Mouse (Mus musculus): ENCODE results near the gene BC147527. TPM values are rescaled to one million over a fixed set of nuclear protein-coding genes. Genes with fewer than 3 reads are reported as not detected.
"Not testable (repeated sequence)": the region's sequence is repeated elsewhere in the genome, so short reads cannot be mapped to it uniquely, and the experiment has no call there.

BC147527 gene
- 0.59 and 0.76 TPM in 2 replicates for polyA plus RNA-seq (2015; fragmentation: Nextera tagmentation; extraction: Ambion mirVana)

DNA sequence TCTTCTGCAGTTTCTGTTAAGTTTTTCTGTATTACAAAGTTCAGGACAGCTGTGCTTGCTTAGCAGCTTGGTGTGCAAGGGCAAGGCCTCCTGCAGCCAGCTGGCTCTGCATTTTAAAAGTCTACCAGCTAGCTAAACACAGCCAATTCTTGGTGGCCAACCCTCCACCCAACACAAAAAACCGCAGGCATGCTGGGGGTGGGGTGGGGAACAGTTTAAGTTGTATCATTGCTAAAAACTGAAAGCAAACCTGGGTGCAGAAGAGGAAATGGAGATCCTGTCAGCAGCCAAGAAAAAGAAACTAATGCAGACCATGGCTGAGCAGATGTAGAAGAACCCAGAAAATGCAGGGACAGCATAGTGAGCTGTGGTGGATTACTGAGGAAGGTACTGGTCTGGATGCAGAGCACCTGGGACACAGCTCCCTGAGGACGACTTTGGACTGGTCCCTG is at the start of gene BC147527:
BC147527 (plus strand) TSS at position 402 of the 452 bp plus-strand sequence.
- no peak within 1 kb of the TSS for H3K4me3 ChIP-seq
- H3K9ac ChIP-seq: no peak within 1 kb of the TSS
- no peak within 1 kb of the TSS for H3K4me2 ChIP-seq
- no peaks in the 10 kb centered on the region for H3K4me1 ChIP-seq
- H3K27ac ChIP-seq: no peak within 1 kb of the TSS
- H3K27me3 ChIP-seq: no peaks in the 10 kb centered on the region
- H3K9me3 ChIP-seq: no peaks in the 10 kb centered on the region
- ATAC-seq (ENCODE audit: borderline replicate concordance, extremely low read depth, low FRiP score, low TSS enrichment): no peak
- WGBS: 49% methylated on average over 2 of the region's 2 CpGs
- H3K36me3 ChIP-seq: no peaks in the 10 kb centered on the region

DNA sequence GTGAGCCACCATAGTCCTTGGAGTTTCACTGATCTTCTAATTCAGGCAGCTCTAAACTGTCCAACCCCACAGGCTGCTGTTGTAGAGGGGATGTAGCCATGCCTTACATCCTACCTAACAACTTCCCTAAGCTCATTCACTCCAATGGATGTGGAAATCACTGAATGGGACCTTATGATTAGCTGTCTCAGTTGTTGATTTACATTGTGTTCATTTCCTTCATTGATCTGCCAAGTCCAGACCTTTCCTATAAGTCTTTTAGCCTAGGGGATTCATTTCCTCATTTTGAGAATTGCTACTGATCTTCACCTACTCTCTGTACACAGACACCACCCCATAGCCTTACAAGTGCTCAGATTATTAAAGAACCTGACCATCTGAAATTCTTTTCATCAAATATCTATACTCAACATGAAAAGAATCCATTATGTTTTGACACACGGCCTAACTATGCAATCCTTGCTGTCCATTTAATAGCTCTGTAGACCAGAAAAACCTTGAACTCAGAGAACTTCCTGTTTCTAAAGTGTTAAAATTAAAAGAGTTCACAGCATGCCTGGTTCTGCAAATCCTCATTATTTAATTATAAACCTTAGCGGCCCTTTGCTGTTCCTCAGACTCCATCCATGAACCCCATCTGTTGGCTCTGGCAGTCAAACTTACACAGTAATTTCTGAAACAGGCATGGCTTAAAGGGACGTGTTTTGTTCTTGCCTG is 48.8 kb upstream of the BC147527 start:
- H3K4me3 ChIP-seq; H3K4me1 ChIP-seq; H3K9ac ChIP-seq; H3K27ac ChIP-seq; H3K27me3 ChIP-seq; H3K4me2 ChIP-seq; H3K9me3 ChIP-seq; H3K36me3 ChIP-seq; ATAC-seq (ENCODE audit: borderline replicate concordance, extremely low read depth, low FRiP score, low TSS enrichment): not testable (repeated sequence)
- 82% methylated on average over 2 of the region's 3 CpGs for WGBS

DNA sequence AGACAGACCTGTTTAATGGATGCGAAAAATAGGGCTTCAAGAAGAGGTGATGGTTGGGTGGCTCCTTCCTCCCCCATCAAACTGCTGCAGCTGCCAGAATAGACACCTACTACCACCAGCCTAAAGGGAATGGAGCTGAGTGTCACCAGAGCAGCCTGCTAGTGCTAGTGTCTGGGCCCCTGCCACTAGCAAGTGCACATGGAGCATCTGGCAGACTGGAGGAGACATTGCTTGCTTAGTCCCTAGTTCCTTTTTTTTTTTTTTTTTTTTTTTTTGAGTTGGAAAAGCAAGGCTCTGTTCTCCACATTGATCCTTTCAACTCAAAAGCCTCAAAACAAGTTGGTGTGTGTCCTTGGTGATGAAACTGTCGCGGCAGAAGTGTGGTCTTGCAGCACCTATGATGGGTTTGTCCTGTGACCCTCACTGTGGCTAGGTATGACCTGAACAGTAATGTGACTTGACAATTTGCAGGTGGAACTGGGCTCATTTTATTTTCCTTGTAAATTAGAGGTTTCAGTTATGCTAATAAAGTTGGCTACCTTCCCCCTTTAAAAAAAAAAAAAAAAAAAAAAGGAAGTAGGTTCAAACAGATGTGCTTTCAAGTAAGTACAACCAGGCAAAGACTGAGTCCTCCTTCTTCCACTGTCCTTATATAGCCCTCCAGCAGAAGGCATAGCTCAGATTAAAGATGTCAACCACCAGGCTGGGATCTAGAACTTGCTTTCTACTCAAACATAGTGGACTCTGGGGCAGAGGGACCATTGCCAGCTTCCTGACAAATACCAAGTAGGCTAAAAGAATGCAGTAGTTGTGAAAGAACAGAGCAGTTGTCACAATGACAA is 41.2 kb upstream of the BC147527 start:
- 87% methylated on average over 3 of the region's 3 CpGs for WGBS
- H3K4me3 ChIP-seq; H3K27ac ChIP-seq; H3K4me2 ChIP-seq; H3K27me3 ChIP-seq; H3K36me3 ChIP-seq; H3K9me3 ChIP-seq; H3K4me1 ChIP-seq; H3K9ac ChIP-seq; ATAC-seq (ENCODE audit: borderline replicate concordance, extremely low read depth, low FRiP score, low TSS enrichment): not testable (repeated sequence)

DNA sequence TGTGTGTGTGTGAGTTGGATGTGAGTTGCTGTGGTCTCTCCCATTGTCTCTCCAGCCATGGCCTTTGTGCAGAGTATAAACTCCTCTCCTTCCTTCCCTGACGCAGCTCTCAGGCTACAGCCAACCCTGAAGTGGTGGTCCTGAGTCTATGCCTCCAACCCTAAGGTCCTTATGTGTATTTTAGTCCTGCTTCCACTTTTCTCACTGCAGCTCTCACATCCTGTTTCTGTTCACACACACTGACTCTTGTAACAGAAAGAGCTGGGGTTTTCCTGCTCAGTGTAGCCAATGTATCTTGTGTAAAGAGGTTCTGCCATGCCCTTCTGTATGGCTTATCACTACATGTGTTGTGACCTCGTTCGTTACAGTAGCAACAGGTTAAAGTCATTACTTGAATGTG is 40.5 kb upstream of the BC147527 start:
- WGBS: 50% methylated on average over 3 of the region's 3 CpGs
- not testable (repeated sequence) for H3K27me3 ChIP-seq; H3K4me2 ChIP-seq; H3K4me3 ChIP-seq; H3K36me3 ChIP-seq; H3K9me3 ChIP-seq; H3K4me1 ChIP-seq; H3K9ac ChIP-seq; H3K27ac ChIP-seq; ATAC-seq (ENCODE audit: borderline replicate concordance, extremely low read depth, low FRiP score, low TSS enrichment)

DNA sequence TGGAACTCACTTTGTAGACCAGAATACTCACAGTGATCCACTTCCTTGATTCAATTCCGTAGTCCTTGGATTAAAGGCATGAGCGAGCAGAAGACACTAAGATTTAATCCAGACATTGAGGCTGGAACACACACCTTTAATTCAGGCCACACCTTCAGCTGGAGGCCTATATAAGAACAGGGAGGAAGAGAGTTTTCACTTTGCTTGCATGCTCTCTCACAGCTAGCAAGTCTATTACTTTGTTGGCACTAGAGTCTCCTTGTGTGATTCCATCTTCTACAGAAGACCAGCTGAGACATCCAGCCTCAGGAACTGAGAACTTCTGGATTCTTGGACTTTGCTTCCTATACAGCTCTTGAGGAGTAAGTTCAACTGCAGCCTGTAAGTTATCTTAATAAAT is 37.3 kb upstream of the BC147527 start, which contains the start of gene AF067061:
AF067061 (plus strand) TSS at position 245 of the 400 bp plus-strand sequence.
- H3K9me3 ChIP-seq: not testable (repeated sequence)

DNA sequence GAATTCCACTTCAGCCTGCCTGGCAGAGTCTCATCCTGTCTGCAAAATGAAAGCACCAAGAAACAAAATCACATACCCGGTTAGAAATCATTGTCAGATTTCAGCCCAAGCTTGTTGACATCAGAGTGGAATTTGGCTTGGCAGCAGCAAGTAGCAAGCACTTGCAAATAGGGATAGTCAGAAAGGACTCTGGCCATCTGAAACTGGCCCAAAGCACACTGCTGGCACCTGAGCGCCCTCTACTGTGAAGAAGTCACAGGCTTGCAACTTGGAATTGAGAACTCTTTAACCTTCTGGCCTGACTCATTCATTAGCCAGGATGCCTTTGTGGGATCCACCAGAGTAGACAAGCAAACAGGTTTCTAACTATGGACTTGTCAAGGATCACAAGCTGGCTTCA is 22.4 kb upstream of the BC147527 start:
- H3K27ac ChIP-seq; ATAC-seq (ENCODE audit: borderline replicate concordance, extremely low read depth, low FRiP score, low TSS enrichment); H3K4me2 ChIP-seq; H3K4me1 ChIP-seq; H3K36me3 ChIP-seq; H3K4me3 ChIP-seq; H3K27me3 ChIP-seq; H3K9me3 ChIP-seq; H3K9ac ChIP-seq: not testable (repeated sequence)
- 25% methylated on average over 2 of the region's 2 CpGs for WGBS

More for the DNA sequence above, 37.3 kb upstream of the BC147527 start, which contains the start of gene AF067061:
- not testable (repeated sequence) for H3K4me2 ChIP-seq; H3K4me3 ChIP-seq; H3K9ac ChIP-seq; H3K27me3 ChIP-seq; ATAC-seq (ENCODE audit: borderline replicate concordance, extremely low read depth, low FRiP score, low TSS enrichment); H3K27ac ChIP-seq; H3K36me3 ChIP-seq; H3K4me1 ChIP-seq
- 87% methylated on average over 2 of the region's 2 CpGs for WGBS

DNA sequence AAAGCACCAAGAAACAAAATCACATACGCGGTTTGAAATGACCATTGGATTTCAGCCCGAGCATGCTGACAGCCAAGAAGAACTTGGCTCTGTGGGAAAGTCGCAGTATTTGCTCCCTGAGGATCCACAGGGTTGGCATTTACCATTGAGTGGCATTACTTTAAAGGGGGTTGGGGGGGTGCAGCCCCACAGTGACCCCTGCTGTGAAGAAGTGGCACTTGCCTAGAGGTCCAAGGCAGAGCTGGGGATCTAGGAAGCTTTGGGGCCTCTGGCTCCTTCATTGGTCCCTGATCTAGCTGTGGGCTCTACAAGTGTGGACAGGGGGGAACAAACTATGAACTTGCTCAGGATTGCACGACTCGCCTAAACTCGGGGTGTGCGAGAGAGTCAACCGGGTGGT is 21.4 kb upstream of the BC147527 start:
- H3K4me1 ChIP-seq: no peaks in the 10 kb centered on the region
- no peaks in the 10 kb centered on the region for H3K9me3 ChIP-seq
- no peaks in the 10 kb centered on the region for H3K27me3 ChIP-seq
- no peak overlapping the region for H3K27ac ChIP-seq
- H3K9ac ChIP-seq: no peak overlapping the region
- ATAC-seq (ENCODE audit: borderline replicate concordance, extremely low read depth, low FRiP score, low TSS enrichment): no peak
- no peak overlapping the region for H3K4me2 ChIP-seq
- 84% methylated on average over 9 of the region's 9 CpGs for WGBS
- no peak overlapping the region for H3K4me3 ChIP-seq
- H3K36me3 ChIP-seq: no peaks in the 10 kb centered on the region

DNA sequence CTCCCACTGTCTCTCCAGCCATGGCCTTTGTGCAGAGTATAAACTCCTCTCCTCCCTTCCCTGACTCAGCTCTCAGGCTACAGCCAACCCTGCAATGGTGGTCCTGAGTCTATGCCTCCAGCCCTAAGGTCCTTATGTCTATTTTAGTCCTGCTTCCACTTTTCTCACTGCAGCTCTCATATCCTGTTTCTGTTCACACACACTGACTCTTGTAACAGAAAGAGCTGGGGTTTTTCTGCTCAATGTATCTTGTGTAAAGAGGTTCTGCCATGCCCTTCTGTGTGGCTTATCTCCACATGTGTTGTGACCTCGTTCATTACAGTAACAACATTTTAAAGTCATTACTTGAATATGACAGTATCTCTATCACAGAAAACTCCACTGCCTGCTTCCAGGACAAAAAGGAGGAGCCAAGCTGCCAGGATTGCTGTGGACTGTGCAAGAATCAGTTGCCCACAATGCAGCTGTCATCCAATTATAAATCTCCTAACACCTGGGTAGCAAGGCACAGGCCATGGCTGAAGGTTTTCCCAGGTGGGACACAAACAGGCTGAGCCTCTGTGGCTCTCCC is 783 bp upstream of the BC147527 start:
- Histone ChIP-seq H3K27me3 (no peaks in the 10 kb centered on the region), H3K4me2 (no peak overlapping the region), H3K4me1 (no peaks in the 10 kb centered on the region), H3K9ac (no peak overlapping the region), H3K9me3 (no peaks in the 10 kb centered on the region), H3K27ac (no peak overlapping the region), H3K4me3 (no peak overlapping the region), H3K36me3 (no peaks in the 10 kb centered on the region)
- no peak for ATAC-seq (ENCODE audit: borderline replicate concordance, extremely low read depth, low FRiP score, low TSS enrichment)
- 43% methylated on average over 1 of the region's 1 CpGs for WGBS

DNA sequence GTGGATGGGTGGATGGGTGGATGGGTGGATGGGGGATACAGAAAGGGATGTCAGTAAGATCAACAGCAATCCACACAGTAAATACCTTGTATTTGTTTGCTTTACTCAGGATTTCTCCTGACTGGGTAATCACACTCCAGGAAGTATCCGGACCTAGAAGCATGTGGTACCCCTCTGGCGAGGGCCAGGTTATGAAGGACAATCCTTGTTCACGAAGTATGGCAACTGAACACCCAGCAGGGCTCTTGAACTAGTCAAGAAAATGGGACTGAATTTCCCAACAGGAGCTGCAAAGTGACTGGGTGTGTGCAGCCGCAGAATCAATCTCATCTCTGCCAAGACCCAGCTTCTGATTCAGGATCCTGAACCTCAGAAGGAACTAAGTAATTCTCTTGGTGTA is 661 bp downstream of the BC147527 start:
- no peak for ATAC-seq (ENCODE audit: borderline replicate concordance, extremely low read depth, low FRiP score, low TSS enrichment)
- Histone ChIP-seq H3K27me3 (no peaks in the 10 kb centered on the region), H3K27ac (no peak overlapping the region), H3K4me1 (no peaks in the 10 kb centered on the region), H3K4me2 (no peak overlapping the region), H3K36me3 (no peaks in the 10 kb centered on the region), H3K4me3 (no peak overlapping the region), H3K9ac (no peak overlapping the region), H3K9me3 (no peaks in the 10 kb centered on the region)
- WGBS: 67% methylated on average over 4 of the region's 4 CpGs

DNA sequence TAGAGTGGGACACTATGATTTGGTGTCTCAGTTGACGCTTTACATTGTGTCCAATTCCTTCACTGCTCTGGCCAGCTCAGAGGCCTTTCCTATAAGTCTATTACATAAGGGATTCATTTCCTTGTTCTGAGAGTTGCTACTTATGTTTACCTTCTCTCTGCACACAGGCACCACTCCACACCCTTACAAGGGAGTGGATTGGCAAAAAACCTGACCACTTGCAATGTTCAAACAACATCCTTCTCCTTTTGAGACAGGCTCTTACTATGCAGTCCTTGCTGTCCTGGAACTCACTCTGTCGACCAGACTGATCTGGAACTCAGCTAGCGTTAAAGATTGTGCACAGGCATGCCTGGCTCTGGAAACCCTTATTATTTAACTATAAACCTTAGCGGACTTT is 10.6 kb downstream of the BC147527 start:
- Histone ChIP-seq H3K27ac (no peak overlapping the region), H3K9ac (no peak overlapping the region), H3K36me3 (no peaks in the 10 kb centered on the region), H3K4me3 (no peak overlapping the region), H3K9me3 (no peaks in the 10 kb centered on the region), H3K27me3 (no peaks in the 10 kb centered on the region), H3K4me1 (no peaks in the 10 kb centered on the region), H3K4me2 (no peak overlapping the region)
- WGBS: 57% methylated on average over 4 of the region's 4 CpGs
- no peak for ATAC-seq (ENCODE audit: borderline replicate concordance, extremely low read depth, low FRiP score, low TSS enrichment)

DNA sequence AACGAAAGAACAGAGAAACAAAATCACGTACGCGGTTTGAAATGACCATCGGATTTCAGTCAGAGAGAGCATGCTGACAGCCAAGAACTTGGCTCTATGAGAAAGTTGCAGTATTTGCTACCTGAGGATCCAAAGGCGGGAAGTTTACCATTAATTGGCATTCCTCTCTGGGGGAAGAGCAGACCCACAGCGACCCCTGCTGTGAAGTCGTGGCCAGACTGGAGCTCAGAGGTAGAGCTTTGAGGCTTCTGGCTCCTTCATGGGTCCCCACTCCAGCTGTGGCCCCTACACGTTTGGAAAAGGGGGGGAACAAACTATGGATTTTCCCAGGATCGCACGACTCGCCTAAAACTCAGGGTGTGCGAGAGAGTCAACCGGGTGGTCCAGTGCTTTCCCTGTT is 13.4 kb downstream of the BC147527 start:
- no peaks in the 10 kb centered on the region for H3K36me3 ChIP-seq
- no peak overlapping the region for H3K4me3 ChIP-seq
- H3K27ac ChIP-seq: no peak overlapping the region
- no peaks in the 10 kb centered on the region for H3K27me3 ChIP-seq
- H3K9me3 ChIP-seq: no peaks in the 10 kb centered on the region
- H3K4me2 ChIP-seq: no peak overlapping the region
- H3K4me1 ChIP-seq: no peaks in the 10 kb centered on the region
- 39% methylated on average over 14 of the region's 14 CpGs for WGBS
- ATAC-seq (ENCODE audit: borderline replicate concordance, extremely low read depth, low FRiP score, low TSS enrichment): no peak
- no peak overlapping the region for H3K9ac ChIP-seq

DNA sequence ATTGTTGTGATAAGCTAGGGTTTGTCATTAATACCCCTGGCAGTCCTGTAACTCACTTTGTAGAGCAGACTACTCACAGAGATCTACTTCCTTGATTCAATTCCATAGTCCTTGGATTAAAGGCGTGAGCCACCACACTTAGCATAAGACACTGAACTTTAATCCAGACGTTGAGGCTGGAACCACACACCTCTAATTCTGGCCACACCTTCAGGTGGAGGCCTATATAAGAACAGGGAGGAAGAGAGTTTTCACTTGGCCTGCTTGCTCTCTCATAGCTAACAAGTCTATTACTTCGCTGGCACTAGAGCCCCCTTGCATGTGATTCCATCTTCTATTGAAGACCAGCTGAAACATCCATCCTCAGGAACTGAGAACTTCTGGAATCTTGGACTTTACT is 16.4 kb downstream of the BC147527 start, which contains the start of gene Tcstv3:
Tcstv3 (plus strand) TSS at position 301 of the 400 bp plus-strand sequence.
- not testable (repeated sequence) for H3K4me2 ChIP-seq; H3K4me1 ChIP-seq; H3K27me3 ChIP-seq; H3K36me3 ChIP-seq; ATAC-seq (ENCODE audit: borderline replicate concordance, extremely low read depth, low FRiP score, low TSS enrichment); H3K4me3 ChIP-seq; H3K27ac ChIP-seq; H3K9ac ChIP-seq; H3K9me3 ChIP-seq
- 56% methylated on average over 3 of the region's 3 CpGs for WGBS

Measured in lung, embryonic 15.5 days (tissue).